In the genomic region with DNA sequence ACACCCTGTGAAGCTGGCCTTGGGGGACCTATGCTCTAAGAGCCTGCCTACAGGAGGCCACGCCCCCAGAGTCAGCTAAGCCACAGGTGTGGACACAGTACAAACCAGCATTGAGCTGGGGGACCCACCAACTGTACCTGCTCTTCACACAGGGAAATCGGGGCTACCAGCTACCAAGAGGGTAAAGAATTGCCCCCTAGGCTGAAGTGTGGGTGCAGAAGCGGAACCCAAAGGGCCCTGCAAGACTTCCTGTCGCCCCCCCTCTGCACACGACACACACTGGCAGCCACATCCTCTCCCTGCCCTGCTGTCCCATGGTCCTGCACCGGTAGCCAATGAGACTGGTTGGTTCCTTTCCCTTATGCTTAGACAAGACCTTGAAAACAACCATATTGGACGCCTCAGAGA, we compare ENCODE assay signal across 8 mouse cellular contexts. TPM values are rescaled to one million over a fixed set of nuclear protein-coding genes. Genes with fewer than 3 reads are reported as not detected.
DNase-seq lines count a peak whose midpoint lies in the region; ATAC-seq and TF ChIP-seq lines count a peak whose summit lies in the region.

No protein-coding gene starts in this region.

- H3ac ChIP-seq in C2C12 (ENCODE audit: control insufficient read depth, insufficient read length, low read depth), result peak overlapping the region; percentile 81

- H3K4me3 ChIP-seq in C2C12 (ENCODE audit: insufficient read depth, poor library complexity, severe bottlenecking) (peak overlapping the region; percentile 52), MEL (ENCODE audit: control insufficient read depth in 1 of 2, insufficient read depth in 1 of 2, low read depth in 2 of 2, low read length in 2 of 2) (peak overlapping the region; percentile 83 to 94)
- H3K4me3 ChIP-seq in limb, embryonic 13.5 days, result peak overlapping the region; percentile 76
- H3K4me3 ChIP-seq in midbrain, embryonic 16.5 days (ENCODE audit: low read depth, low read length), result peak overlapping the region; percentile 64; the same call in 1 of the 2 replicates

- H3K27ac ChIP-seq in MEL (ENCODE audit: control insufficient read depth, low read depth, low read length), result peak overlapping the region; percentile 33
- H3K27ac ChIP-seq in limb, embryonic 13.5 days, result peak overlapping the region; percentile 10; the same call in 1 of the 2 replicates
- no peak overlapping the region for H3K27ac ChIP-seq in midbrain, embryonic 16.5 days (ENCODE audit: low read length)

- peaks cover 0 to 12% of the 10 kb centered on the region in 2 experiments; a peak in 3 of 4 replicates for H3K4me1 ChIP-seq in MEL (ENCODE audit: control insufficient read depth in 1 of 2, insufficient read depth in 2 of 2, low read length in 2 of 2)
- H3K4me1 ChIP-seq in limb, embryonic 13.5 days, result peaks cover 37% of the 10 kb centered on the region
- peaks cover 26% of the 10 kb centered on the region for H3K4me1 ChIP-seq in midbrain, embryonic 16.5 days (ENCODE audit: control insufficient read depth, insufficient read depth, low read length)

- DNase-seq in MEL (ENCODE audit: low read depth, low spot score), result peak; percentile 93
- DNase-seq in thymus, postnatal 36 days, result peak; percentile 80 to 86
- no peak for DNase-seq in Muller cell, postnatal 12 days (ENCODE audit: inconsistent ontology term)
- no peak for DNase-seq in right cerebral cortex, postnatal 25 days

- 0 out of 4 replicates have a peak, but pooled peaks of 1 of the 2 experiments have one; percentile 38 for TF ChIP-seq POLR2A in MEL (IDR thresholded peaks at IDR 0.05; ENCODE audit: control insufficient read depth in 1 of 2, insufficient read depth in 1 of 2, low read depth in 1 of 2, low read length in 2 of 2, poor library complexity in 1 of 2)

- 71% methylated on average over 7 of the region's 7 CpGs for WGBS in limb, embryonic 13.5 days
- 79% methylated on average over 7 of the region's 7 CpGs for WGBS in midbrain, embryonic 16.5 days

- peak; percentile 76 for ATAC-seq in granulocyte monocyte progenitor cell, adult 5-6 weeks (replicated peaks; ENCODE audit: poor library complexity, severe bottlenecking)
- no peak for ATAC-seq in limb, embryonic 13.5 days (ENCODE audit: low FRiP score, low read depth)
- ATAC-seq in midbrain, embryonic 16.5 days, result no peak

- no peak for TF ChIP-seq RAD21 in MEL (IDR thresholded peaks at IDR 0.05; ENCODE audit: low read depth, low read length)

- peak overlapping the region; percentile 79 for H3K4me2 ChIP-seq in limb, embryonic 13.5 days (replicated peaks)
- H3K4me2 ChIP-seq in midbrain, embryonic 16.5 days (ENCODE audit: low read length), result peak overlapping the region; percentile 71

- H3K9me3 ChIP-seq in MEL (replicated peaks; ENCODE audit: insufficient read depth, low read length), result no peaks in the 10 kb centered on the region
- H3K9me3 ChIP-seq in limb, embryonic 13.5 days, result no peaks in the 10 kb centered on the region
- H3K9me3 ChIP-seq in midbrain, embryonic 16.5 days (replicated peaks; ENCODE audit: control insufficient read depth, low read length, poor library complexity, severe bottlenecking), result no peaks in the 10 kb centered on the region

- TF ChIP-seq CTCF in C2C12 (IDR thresholded peaks at IDR 0.05; ENCODE audit: control insufficient read depth, insufficient read depth, insufficient read length) (no peak), MEL (IDR thresholded peaks at IDR 0.05 in 2 of 3, conservative IDR thresholded peaks at IDR 0.05 in 1 of 3; ENCODE audit: control insufficient read depth in 1 of 3, insufficient read depth in 1 of 3, low read depth in 2 of 3, low read length in 3 of 3, poor library complexity in 1 of 3, severe bottlenecking in 1 of 3) (no peak)

- peaks cover 10% of the 10 kb centered on the region for H3K79me3 ChIP-seq in C2C12 (ENCODE audit: low read depth)

- no peaks in the 10 kb centered on the region for H3K27me3 ChIP-seq in C2C12 (ENCODE audit: control insufficient read depth, insufficient read depth, insufficient read length)
- no peaks in the 10 kb centered on the region for H3K27me3 ChIP-seq in MEL (ENCODE audit: control insufficient read depth in 1 of 2, insufficient read depth in 2 of 2, low read length in 2 of 2)
- H3K27me3 ChIP-seq in limb, embryonic 13.5 days, result peaks cover 13% of the 10 kb centered on the region
- H3K27me3 ChIP-seq in midbrain, embryonic 16.5 days (ENCODE audit: control insufficient read depth, insufficient read depth, low read depth, low read length), result no peaks in the 10 kb centered on the region

- peak overlapping the region; percentile 92 for H3K9ac ChIP-seq in MEL (ENCODE audit: control insufficient read depth, low read depth, low read length, poor library complexity, severe bottlenecking)
- peak overlapping the region; percentile 88 for H3K9ac ChIP-seq in limb, embryonic 13.5 days
- peak overlapping the region; percentile 89 for H3K9ac ChIP-seq in midbrain, embryonic 16.5 days (ENCODE audit: low read depth, low read length)

- H3K79me2 ChIP-seq in C2C12 (ENCODE audit: control insufficient read depth, insufficient read depth), result peaks cover 24% of the 10 kb centered on the region
- H3K79me2 ChIP-seq in MEL (ENCODE audit: control insufficient read depth, insufficient read depth, low read length, poor library complexity), result peaks cover 17% of the 10 kb centered on the region

- H3K36me3 ChIP-seq in C2C12 (ENCODE audit: control insufficient read depth, insufficient read depth) (peaks cover 14% of the 10 kb centered on the region), MEL (ENCODE audit: control insufficient read depth in 1 of 2, insufficient read depth in 2 of 2, low read length in 2 of 2) (no peaks in the 10 kb centered on the region; a peak in 1 of 4 replicates)
- peaks cover 32% of the 10 kb centered on the region for H3K36me3 ChIP-seq in limb, embryonic 13.5 days
- H3K36me3 ChIP-seq in midbrain, embryonic 16.5 days (ENCODE audit: control insufficient read depth, insufficient read depth, low read length), result peaks cover 7% of the 10 kb centered on the region

- TF ChIP-seq EP300 in MEL (IDR thresholded peaks at IDR 0.05; ENCODE audit: low read depth in 1 of 2, low read length in 2 of 2), result 0 out of 4 replicates have a peak, but pooled peaks of 1 of the 2 experiments have one; percentile 4

TF ChIP-seq in C2C12, 6 proteins besides CTCF, POLR2A, EP300 and RAD21 (continues in another document):
- no peak for TF ChIP-seq CEBPB (IDR thresholded peaks at IDR 0.05; ENCODE audit: low read depth)

TF ChIP-seq in MEL, 35 proteins besides CTCF, POLR2A, EP300 and RAD21 (continues in another document):
- TF ChIP-seq GATA1 (IDR thresholded peaks at IDR 0.05; ENCODE audit: low read depth, low read length), result no peak

RNA-seq across cellular contexts. Expression of a gene that starts 13.6 kb away (rescaled TPM):
- polyA plus RNA-seq in C2C12 (2012; fragmentation: generic; extraction: Trizol) (32.5 TPM), MEL (2012; ENCODE audit: insufficient read depth in 1 of 2, insufficient read length in 2 of 2, low read depth in 1 of 2, low replicate concordance in 2 of 2, missing spikeins in 1 of 2) (10 to 100 TPM in 1 of 2 experiments, not detected in 1; 54.7 TPM)
- 10.4 and 13.5 TPM in 2 replicates for total RNA-seq in MEL (2012; rRNA removed)
- 74.8 and 78.5 TPM in 2 replicates for total RNA-seq in granulocyte monocyte progenitor cell, adult 5-6 weeks (2014; fragmentation: Nextera tagmentation)
- total RNA-seq in granulocyte monocyte progenitor cell, adult 5-6 weeks (2017), result 12.4 and 12.5 TPM in 2 replicates
- polyA plus RNA-seq in limb, embryonic 13.5 days (2015; fragmentation: Nextera tagmentation; extraction: Ambion mirVana), result 13.1 and 14.0 TPM in 2 replicates
- 21.1 and 23.2 TPM in 2 replicates for polyA plus RNA-seq in midbrain, embryonic 16.5 days (2015; fragmentation: Nextera tagmentation; extraction: Ambion mirVana)

RNA-seq across cellular contexts. Expression of a gene that starts 14.8 kb away (rescaled TPM):
- polyA plus RNA-seq in C2C12 (2012; fragmentation: generic; extraction: Trizol) (71.7 TPM), MEL (2012; ENCODE audit: insufficient read depth in 1 of 2, insufficient read length in 2 of 2, low read depth in 1 of 2, low replicate concordance in 2 of 2, missing spikeins in 1 of 2) (10 to 100 TPM in 1 of 2 experiments, not detected in 1; 37.8 TPM)
- total RNA-seq in MEL (2012; rRNA removed), result 23.7 and 25.4 TPM in 2 replicates
- 6.6 and 14.0 TPM in 2 replicates for total RNA-seq in granulocyte monocyte progenitor cell, adult 5-6 weeks (2014; fragmentation: Nextera tagmentation)
- 12.1 and 16.6 TPM in 2 replicates for total RNA-seq in granulocyte monocyte progenitor cell, adult 5-6 weeks (2017)
- 78.1 and 81.3 TPM in 2 replicates for polyA plus RNA-seq in limb, embryonic 13.5 days (2015; fragmentation: Nextera tagmentation; extraction: Ambion mirVana)
- 107 and 112 TPM in 2 replicates for polyA plus RNA-seq in midbrain, embryonic 16.5 days (2015; fragmentation: Nextera tagmentation; extraction: Ambion mirVana)

RNA-seq across cellular contexts. Expression of a gene that starts 17.0 kb away (rescaled TPM):
- polyA plus RNA-seq in C2C12 (2012; fragmentation: generic; extraction: Trizol), result 29.3 TPM
- total RNA-seq in MEL (2012; rRNA removed), result 1.2 and 1.4 TPM in 2 replicates
- polyA plus RNA-seq in MEL (2012; ENCODE audit: insufficient read depth in 1 of 2, insufficient read length in 2 of 2, low read depth in 1 of 2, low replicate concordance in 2 of 2, missing spikeins in 1 of 2), result 1 to 10 TPM in 1 of 2 experiments, not detected in 1; 2.2 TPM
- 0.24 and 0.62 TPM in 2 replicates for total RNA-seq in granulocyte monocyte progenitor cell, adult 5-6 weeks (2014; fragmentation: Nextera tagmentation)
- 0.52 and 1.4 TPM in 2 replicates for total RNA-seq in granulocyte monocyte progenitor cell, adult 5-6 weeks (2017)
- polyA plus RNA-seq in limb, embryonic 13.5 days (2015; fragmentation: Nextera tagmentation; extraction: Ambion mirVana), result 0.06 TPM in 1 of 2 replicates, not detected in the other
- 0.08 and 0.19 TPM in 2 replicates for polyA plus RNA-seq in midbrain, embryonic 16.5 days (2015; fragmentation: Nextera tagmentation; extraction: Ambion mirVana)

RNA-seq across cellular contexts. Expression of a gene that starts 30.6 kb away (rescaled TPM):
- 86.8 TPM for polyA plus RNA-seq in C2C12 (2012; fragmentation: generic; extraction: Trizol)
- total RNA-seq in MEL (2012; rRNA removed), result 41.9 and 52.8 TPM in 2 replicates
- 100 to 1,000 TPM in 1 of 2 experiments, not detected in 1; 102 TPM for polyA plus RNA-seq in MEL (2012; ENCODE audit: insufficient read depth in 1 of 2, insufficient read length in 2 of 2, low read depth in 1 of 2, low replicate concordance in 2 of 2, missing spikeins in 1 of 2)
- 28.6 and 41.1 TPM in 2 replicates for total RNA-seq in granulocyte monocyte progenitor cell, adult 5-6 weeks (2014; fragmentation: Nextera tagmentation)
- total RNA-seq in granulocyte monocyte progenitor cell, adult 5-6 weeks (2017), result 9.0 and 9.3 TPM in 2 replicates
- polyA plus RNA-seq in limb, embryonic 13.5 days (2015; fragmentation: Nextera tagmentation; extraction: Ambion mirVana), result 29.2 and 36.6 TPM in 2 replicates
- polyA plus RNA-seq in midbrain, embryonic 16.5 days (2015; fragmentation: Nextera tagmentation; extraction: Ambion mirVana), result 34.8 and 35.7 TPM in 2 replicates

RNA-seq across cellular contexts. Expression of a gene that starts 36.8 kb away (rescaled TPM):
- polyA plus RNA-seq in C2C12 (2012; fragmentation: generic; extraction: Trizol) (14.4 TPM), MEL (2012; ENCODE audit: insufficient read depth in 1 of 2, insufficient read length in 2 of 2, low read depth in 1 of 2, low replicate concordance in 2 of 2, missing spikeins in 1 of 2) (1 to 10 TPM in 1 of 2 experiments, not detected in 1; 5.6 TPM)
- 1.8 TPM in 2 replicates for total RNA-seq in MEL (2012; rRNA removed)
- total RNA-seq in granulocyte monocyte progenitor cell, adult 5-6 weeks (2014; fragmentation: Nextera tagmentation), result 5.5 and 10.8 TPM in 2 replicates
- 0.34 and 1.6 TPM in 2 replicates for total RNA-seq in granulocyte monocyte progenitor cell, adult 5-6 weeks (2017)
- polyA plus RNA-seq in limb, embryonic 13.5 days (2015; fragmentation: Nextera tagmentation; extraction: Ambion mirVana), result 18.0 and 19.6 TPM in 2 replicates
- 477 and 573 TPM in 2 replicates for polyA plus RNA-seq in midbrain, embryonic 16.5 days (2015; fragmentation: Nextera tagmentation; extraction: Ambion mirVana)

Comparison
In these comparisons a context has a peak if more than half of its experiments do, and no peak if none do; other contexts are left out.
1. DNase-seq: peak in MEL (single experiment) and thymus, postnatal 36 days (2 of 2); none in Muller cell, postnatal 12 days (single experiment) and right cerebral cortex, postnatal 25 days (single experiment).
2. Peak in every context shown above with its lines, with median percentiles within 50 percentile points of each other: H3K4me3 ChIP-seq and H3K9ac ChIP-seq.